Mouse (Mus musculus): ENCODE results near the gene Tnfrsf13b. TPM values are rescaled to one million over a fixed set of nuclear protein-coding genes. Genes with fewer than 3 reads are reported as not detected.

The Tnfrsf13b gene
- polyA plus RNA-seq, 1 experiment from 2014 or later: 8.1 TPM

DNA sequence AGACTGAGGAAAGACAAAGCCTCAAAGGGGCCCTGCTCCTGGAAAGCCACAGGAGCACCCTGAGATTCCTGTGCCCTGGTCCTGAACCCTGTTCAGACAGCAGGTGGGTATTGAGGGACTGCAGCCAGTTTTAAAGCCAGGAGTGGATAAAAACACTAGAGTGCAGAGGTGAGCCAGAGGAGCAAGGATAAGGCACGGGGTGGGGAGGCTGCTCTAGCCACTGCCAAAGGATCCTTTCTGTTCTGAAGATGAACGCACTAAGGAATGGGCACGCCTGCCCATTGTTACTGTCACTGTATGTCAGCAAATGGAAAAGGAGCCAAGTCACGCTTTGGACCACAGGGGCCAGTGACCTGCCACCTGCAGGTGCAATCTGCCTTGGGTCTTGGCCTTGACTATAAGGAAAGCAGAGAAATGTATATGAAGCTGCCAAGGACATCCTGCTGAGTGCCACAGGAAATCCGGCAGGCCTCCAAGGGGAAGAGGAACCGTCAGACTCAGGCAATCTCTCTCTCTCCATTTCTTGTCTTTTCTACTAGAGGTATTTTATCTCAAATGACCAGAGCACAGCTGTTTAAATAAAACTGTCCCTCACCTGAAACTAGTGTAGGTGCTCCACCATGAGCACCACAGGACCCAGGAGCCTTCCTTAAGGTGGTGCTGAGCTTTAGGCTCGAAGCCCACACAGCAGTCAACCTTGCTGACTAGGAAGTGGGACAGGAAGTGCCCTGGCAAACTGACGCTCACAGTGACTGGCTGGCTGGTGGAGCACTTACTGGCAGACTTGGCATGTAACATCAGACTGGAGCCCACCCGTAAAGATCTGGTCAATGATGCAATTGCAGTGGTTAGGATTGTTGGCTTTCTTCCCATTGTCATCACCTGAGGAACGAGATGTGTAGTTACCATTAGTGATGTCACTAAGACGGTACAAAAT, 33.5 kb downstream of the Tnfrsf13b start:
- H3K4me3 ChIP-seq (ENCODE audit: low read depth, low read length): no peak overlapping the region
- H3K9me3 ChIP-seq (ENCODE audit: low read length): no peaks in the 10 kb centered on the region
- H3K36me3 ChIP-seq (replicated peaks; ENCODE audit: insufficient read depth, low read length): peaks cover 94% of the 10 kb centered on the region
- no peak overlapping the region for H3K4me2 ChIP-seq (ENCODE audit: low read depth, low read length)
- peaks cover 13% of the 10 kb centered on the region for H3K4me1 ChIP-seq (ENCODE audit: insufficient read depth)
- ATAC-seq (no peak), DNase-seq (no peak)
- TF ChIP-seq CTCF (IDR thresholded peaks at IDR 0.05; ENCODE audit: low read depth) (0 out of 2 replicates have a peak, but pooled peaks have one; percentile 19), EP300 (IDR thresholded peaks at IDR 0.05; ENCODE audit: low read depth) (no peak)
- peak overlapping the region; percentile 78 for H3K27ac ChIP-seq (ENCODE audit: low read depth)
- WGBS (ENCODE audit: insufficient replicate concordance): 42% methylated on average over 11 of the region's 11 CpGs
- H3K9ac ChIP-seq (replicated peaks): no peak overlapping the region
- H3K27me3 ChIP-seq (ENCODE audit: insufficient read depth, low read length): no peaks in the 10 kb centered on the region

DNA sequence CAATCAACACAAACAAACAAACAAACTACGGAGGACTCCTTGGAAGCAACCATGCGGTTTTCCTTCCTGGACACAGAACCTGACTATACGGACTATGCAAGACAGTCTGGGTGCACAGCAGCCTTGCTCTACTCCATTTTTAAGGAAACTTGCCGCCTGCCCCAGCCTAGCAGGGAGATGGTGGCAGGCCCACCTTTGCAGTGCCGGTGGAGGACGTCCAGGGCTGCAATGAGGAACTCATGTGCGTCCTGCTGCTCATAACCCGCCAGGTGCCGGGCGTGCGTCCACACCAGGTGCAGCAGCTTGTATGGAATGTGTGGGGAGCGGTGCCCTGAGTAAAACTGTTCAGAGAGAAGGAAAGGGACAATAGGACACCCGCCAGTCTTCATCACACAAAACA, 34.6 kb downstream of the Tnfrsf13b start:
- Histone ChIP-seq H3K4me3 (ENCODE audit: low read depth, low read length) (no peak overlapping the region), H3K4me1 (ENCODE audit: insufficient read depth) (peaks cover 13% of the 10 kb centered on the region), H3K9me3 (ENCODE audit: low read length) (no peaks in the 10 kb centered on the region), H3K4me2 (ENCODE audit: low read depth, low read length) (no peak overlapping the region), H3K27me3 (ENCODE audit: insufficient read depth, low read length) (no peaks in the 10 kb centered on the region), H3K27ac (ENCODE audit: low read depth) (no peak overlapping the region; the same call in 1 of the 2 replicates), H3K9ac (replicated peaks) (no peak overlapping the region), H3K36me3 (replicated peaks; ENCODE audit: insufficient read depth, low read length) (peaks cover 92% of the 10 kb centered on the region)
- DNase-seq (no peak), ATAC-seq (no peak)
- no peak for TF ChIP-seq EP300 (IDR thresholded peaks at IDR 0.05; ENCODE audit: low read depth)
- no peak for TF ChIP-seq CTCF (IDR thresholded peaks at IDR 0.05; ENCODE audit: low read depth)
- WGBS (ENCODE audit: insufficient replicate concordance): 87% methylated on average over 13 of the region's 13 CpGs

- Histone ChIP-seq H3K9ac (replicated peaks) (no peak overlapping the region), H3K4me3 (ENCODE audit: low read depth, low read length) (no peak overlapping the region), H3K4me2 (ENCODE audit: low read depth, low read length) (no peak overlapping the region), H3K36me3 (replicated peaks; ENCODE audit: insufficient read depth, low read length) (peaks cover 86% of the 10 kb centered on the region), H3K27me3 (ENCODE audit: insufficient read depth, low read length) (no peaks in the 10 kb centered on the region), H3K4me1 (ENCODE audit: insufficient read depth) (peaks cover 13% of the 10 kb centered on the region), H3K27ac (ENCODE audit: low read depth) (no peak overlapping the region), H3K9me3 (ENCODE audit: low read length) (no peaks in the 10 kb centered on the region)
- WGBS (ENCODE audit: insufficient replicate concordance): 90% methylated on average over 14 of the region's 14 CpGs
- DNase-seq: no peak
- no peak for ATAC-seq
- TF ChIP-seq CTCF (IDR thresholded peaks at IDR 0.05; ENCODE audit: low read depth): no peak
- no peak for TF ChIP-seq EP300 (IDR thresholded peaks at IDR 0.05; ENCODE audit: low read depth)
These were observed 36.2 kb downstream of the Tnfrsf13b start for GRCm38 (mm10) chr11:61162776-61163175.

- Histone ChIP-seq H3K27ac (ENCODE audit: low read depth) (no peak overlapping the region), H3K4me2 (ENCODE audit: low read depth, low read length) (no peak overlapping the region), H3K4me3 (ENCODE audit: low read depth, low read length) (no peak overlapping the region), H3K4me1 (ENCODE audit: insufficient read depth) (peaks cover 13% of the 10 kb centered on the region), H3K27me3 (ENCODE audit: insufficient read depth, low read length) (no peaks in the 10 kb centered on the region), H3K9ac (replicated peaks) (no peak overlapping the region), H3K9me3 (ENCODE audit: low read length) (no peaks in the 10 kb centered on the region), H3K36me3 (replicated peaks; ENCODE audit: insufficient read depth, low read length) (peaks cover 82% of the 10 kb centered on the region)
- 74% methylated on average over 3 of the region's 3 CpGs for WGBS (ENCODE audit: insufficient replicate concordance)
- ATAC-seq (no peak), DNase-seq (no peak)
- no peak for TF ChIP-seq CTCF (IDR thresholded peaks at IDR 0.05; ENCODE audit: low read depth)
These were observed 36.8 kb downstream of the Tnfrsf13b start for GRCm38 (mm10) chr11:61163341-61163740.

GRCm38 (mm10) chr11:61164366-61164765, 37.8 kb downstream of the Tnfrsf13b start:
- Histone ChIP-seq H3K4me1 (ENCODE audit: insufficient read depth) (peaks cover 13% of the 10 kb centered on the region), H3K27me3 (ENCODE audit: insufficient read depth, low read length) (no peaks in the 10 kb centered on the region), H3K9ac (replicated peaks) (no peak overlapping the region), H3K36me3 (replicated peaks; ENCODE audit: insufficient read depth, low read length) (peaks cover 74% of the 10 kb centered on the region), H3K9me3 (ENCODE audit: low read length) (no peaks in the 10 kb centered on the region), H3K4me2 (ENCODE audit: low read depth, low read length) (no peak overlapping the region), H3K27ac (ENCODE audit: low read depth) (no peak overlapping the region), H3K4me3 (ENCODE audit: low read depth, low read length) (no peak overlapping the region)
- ATAC-seq: no peak
- no peak for DNase-seq
- TF ChIP-seq CTCF (IDR thresholded peaks at IDR 0.05; ENCODE audit: low read depth) (no peak), EP300 (IDR thresholded peaks at IDR 0.05; ENCODE audit: low read depth) (no peak)
- WGBS (ENCODE audit: insufficient replicate concordance): 83% methylated on average over 6 of the region's 6 CpGs

GRCm38 (mm10) chr11:61164881-61165280, 38.3 kb downstream of the Tnfrsf13b start:
- ATAC-seq: no peak
- WGBS (ENCODE audit: insufficient replicate concordance): 88% methylated on average over 10 of the region's 10 CpGs
- TF ChIP-seq EP300 (IDR thresholded peaks at IDR 0.05; ENCODE audit: low read depth) (no peak), CTCF (IDR thresholded peaks at IDR 0.05; ENCODE audit: low read depth) (no peak)

More at GRCm38 (mm10) chr11:61164881-61165280, 38.3 kb downstream of the Tnfrsf13b start:
- no peak overlapping the region for H3K9ac ChIP-seq (replicated peaks)
- no peaks in the 10 kb centered on the region for H3K9me3 ChIP-seq (ENCODE audit: low read length)
- H3K36me3 ChIP-seq (replicated peaks; ENCODE audit: insufficient read depth, low read length): peaks cover 70% of the 10 kb centered on the region
- H3K4me2 ChIP-seq (ENCODE audit: low read depth, low read length): no peak overlapping the region
- H3K27ac ChIP-seq (ENCODE audit: low read depth): no peak overlapping the region
- no peaks in the 10 kb centered on the region for H3K27me3 ChIP-seq (ENCODE audit: insufficient read depth, low read length)
- H3K4me1 ChIP-seq (ENCODE audit: insufficient read depth): peaks cover 9% of the 10 kb centered on the region
- no peak for DNase-seq
- no peak overlapping the region for H3K4me3 ChIP-seq (ENCODE audit: low read depth, low read length)

All from liver, postnatal 0 days (tissue).